Mouse (Mus musculus): ENCODE measurements at regions not wholly inside any gene's neighbourhood (a gene's known extent, or its start where the extent isn't known, plus 50 kb on each side); places are given as distances from the start of the nearest gene placed in this dataset.

DNA sequence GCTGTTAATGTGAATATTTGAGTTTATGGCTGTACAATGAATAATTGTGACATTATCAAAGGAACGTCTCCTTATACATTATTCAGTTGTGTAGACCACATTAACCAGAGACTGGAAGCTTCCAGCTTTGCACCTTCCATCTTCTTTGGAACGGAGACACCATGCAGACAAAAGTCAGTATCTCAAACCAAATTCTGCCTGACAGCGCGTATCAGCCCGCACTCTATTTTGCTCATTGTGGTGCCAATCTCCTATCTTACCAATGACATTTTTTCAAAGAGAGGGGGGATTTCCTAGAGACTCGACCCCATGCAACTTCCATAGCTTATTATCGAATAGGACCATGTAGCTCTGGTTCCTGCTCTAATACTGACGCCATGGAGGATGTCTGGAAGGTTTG, 69.9 kb upstream of the Tmco5 start:
- DNase-seq = no peak

DNA sequence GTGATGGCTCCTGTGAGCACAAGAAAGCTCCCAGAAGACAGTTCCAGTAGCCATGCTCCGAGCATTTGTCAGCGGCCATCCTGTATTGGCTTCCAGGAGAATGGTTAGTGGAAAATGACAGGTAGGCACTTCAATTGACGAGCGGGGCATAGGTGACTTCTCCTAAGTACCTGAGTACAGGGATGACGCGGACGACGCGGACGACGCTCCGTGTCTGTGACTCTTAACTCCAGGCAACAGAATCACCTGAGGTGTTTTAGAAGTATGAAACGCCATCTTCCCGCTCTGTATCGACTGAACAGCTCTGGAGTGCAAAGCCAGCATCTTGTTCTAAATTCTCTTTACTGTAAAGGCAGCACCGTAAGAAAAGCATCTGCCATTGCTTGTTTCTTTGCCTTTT, 68.4 kb upstream of the Tmco5 start:
- no peak for DNase-seq

DNA sequence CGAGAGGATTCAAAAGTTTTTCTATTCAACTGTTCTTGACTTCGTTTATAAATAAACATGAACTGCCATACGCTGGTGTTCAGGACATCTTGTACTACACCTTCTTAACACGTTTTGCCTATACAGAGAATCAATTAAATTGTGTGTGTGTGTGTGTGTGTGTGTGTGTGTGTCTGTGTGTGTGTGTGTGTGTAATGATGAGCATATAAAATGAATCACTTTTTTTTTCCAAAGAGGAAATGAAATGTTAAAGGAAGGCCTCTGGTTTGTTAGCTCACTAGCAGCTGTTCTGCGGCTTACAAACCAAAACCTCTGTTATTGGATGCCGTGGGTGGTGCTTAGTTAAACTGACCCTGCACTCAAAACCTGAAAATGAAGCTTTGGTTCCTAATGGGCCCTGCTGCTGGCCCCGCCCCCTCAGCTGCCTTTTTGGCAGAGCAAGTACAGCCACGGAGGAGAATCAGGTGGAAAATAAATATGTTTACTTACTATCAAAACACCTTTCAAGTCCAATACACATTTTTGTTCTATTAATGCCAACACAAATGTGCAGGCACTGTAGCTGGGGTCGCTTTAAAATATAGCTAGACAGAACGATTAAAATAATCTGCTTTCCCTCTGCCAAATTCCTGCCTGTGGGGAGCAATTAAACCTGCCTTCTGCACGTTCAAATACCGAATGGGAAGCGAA, 65.5 kb upstream of the Tmco5 start:
- no peak for DNase-seq

DNA sequence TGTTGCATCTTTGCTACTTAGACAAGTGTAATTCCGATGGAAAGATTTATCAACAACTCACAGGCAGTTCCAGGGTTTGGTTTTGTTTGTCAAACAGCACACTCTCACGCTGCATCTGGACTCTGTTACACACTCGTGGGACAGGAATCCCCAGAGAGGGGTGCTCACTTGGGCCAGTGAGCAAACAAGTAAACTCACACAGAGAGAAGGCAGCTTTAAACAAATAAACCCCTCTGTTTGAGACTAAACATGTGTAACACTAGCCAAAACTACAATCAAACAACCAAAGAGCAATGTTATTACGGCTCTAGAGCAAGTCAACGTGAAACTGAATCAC, 65.0 kb upstream of the Tmco5 start:
- no peak for DNase-seq

DNA sequence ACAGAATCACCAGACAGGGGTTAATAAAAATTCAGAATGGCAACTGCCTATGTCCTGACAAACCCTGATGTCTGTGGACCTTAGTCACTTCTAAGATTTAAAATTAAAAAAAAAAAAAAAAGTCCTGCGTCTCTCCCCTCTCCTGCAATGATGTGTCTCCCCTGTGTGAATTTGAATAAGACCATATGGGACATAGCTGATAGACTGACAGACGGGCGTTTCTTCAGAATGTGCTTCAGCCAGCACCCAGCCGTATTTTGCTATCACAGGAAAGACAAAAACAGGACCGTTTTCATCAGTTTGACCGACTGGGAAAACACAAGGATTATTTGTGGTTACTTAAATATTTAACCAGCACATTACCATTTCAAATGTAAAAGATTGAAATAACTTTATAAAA, 61.4 kb upstream of the Tmco5 start:
- no peak for DNase-seq

DNA sequence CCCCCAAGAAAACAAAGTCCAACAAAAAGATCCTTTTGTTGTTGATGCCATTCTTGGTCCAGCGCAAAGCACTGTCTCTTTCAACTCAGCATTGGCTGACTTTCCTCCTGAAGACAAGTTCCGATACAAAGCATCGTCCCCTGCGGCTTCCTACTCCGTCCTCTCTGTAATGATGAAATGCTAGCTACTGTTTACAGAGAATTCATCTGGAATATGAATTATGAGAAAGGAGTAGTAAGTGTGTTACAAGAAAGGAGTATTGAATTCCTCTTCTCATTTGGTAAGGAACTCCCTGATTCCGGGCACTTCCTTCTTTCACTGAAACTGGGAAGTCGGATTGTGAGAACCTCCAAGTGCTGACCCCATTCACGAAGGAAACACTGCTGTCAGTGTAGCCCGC, 60.9 kb upstream of the Tmco5 start:
- no peak for DNase-seq

DNA sequence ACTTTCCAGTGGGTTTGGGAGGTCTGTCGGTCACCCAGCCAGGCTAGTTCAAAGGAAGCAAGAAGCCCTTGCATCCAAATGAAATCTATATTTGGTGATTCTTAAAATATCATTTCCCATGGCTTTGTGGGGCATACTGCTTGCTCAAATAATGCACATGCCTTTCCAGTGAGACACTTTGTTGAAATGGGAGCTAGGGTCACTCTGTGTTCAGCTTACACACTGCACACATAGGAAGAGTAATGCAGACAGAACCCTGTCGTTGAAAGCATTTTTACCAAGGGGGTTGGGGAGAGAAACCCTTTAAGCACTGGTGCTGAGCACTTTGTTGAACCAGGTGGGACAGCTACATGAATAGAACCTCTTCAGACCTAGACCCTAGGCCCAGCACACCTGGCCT, 59.9 kb upstream of the Tmco5 start:
- no peak for DNase-seq

DNA sequence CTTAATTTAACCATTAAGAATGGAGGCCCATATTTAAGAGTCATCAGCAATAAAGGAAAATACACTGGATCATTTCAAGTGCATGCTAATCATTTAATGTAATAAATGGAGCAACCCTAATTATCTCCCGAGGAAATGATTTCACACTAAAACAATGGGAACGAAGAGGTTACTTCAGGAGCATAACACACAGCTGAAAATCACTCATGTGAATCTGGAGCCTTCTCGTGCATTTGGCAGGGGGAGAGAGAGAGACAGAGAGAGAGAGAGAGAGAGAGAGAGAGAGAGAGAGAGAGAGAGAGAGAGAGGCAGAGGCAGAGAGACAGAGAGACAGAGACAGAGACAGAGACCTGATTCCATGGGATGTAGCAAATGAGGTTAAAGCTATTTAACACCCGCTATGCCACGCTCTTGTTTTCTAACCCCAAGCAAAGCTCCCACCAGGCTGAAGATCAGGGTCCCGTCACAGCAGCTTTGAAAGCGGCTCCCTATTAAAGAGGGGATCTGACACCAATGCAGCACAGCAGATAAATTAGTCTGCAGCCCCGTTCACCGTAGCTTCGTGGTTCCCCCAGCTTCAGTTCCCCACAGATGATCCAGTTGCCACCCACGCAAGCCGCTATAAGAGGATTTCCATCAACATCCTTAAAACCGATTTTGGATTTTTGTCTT, 59.3 kb upstream of the Tmco5 start:
- DNase-seq = no peak

DNA sequence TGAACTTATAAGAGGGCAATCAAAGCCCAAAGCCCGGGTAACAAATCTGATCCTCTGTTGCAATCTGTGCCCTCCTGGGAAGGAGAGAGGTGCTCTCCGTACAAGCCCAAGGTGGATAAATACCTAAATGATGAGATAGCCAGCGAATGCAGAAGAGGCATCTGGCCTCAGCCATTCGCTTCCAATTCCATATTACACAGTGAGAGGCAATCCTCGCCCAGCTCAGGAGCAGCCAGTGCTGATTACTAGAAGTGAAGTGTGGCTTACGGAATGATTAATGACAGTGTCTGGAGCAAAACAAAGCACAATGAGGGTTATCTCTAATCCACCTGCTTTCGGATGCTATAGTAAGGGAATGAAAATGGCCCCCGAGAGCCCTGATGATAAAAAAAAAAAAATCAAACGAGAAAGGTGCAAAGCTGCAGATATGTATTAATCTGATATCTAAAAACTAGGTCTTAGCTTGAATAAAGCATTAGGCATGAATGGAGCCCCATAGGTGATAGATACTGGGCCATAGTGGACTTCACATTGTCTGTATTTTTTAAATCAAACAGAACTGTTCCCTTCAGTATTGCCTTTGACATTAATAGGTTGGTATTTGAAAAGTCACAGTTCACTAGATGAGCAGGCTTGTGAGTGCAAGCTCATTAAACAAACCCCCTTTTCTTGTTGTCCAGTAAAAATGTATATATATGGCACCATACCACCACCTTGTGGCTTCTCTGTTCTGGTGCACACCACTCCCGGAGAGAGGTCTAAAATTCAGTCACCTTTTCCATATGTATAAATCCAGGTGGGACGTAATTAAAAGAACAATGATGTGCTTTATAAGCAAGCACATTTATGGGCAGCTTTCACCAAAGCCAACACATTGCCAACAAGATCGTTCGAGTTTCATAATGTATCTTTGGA, 57.4 kb upstream of the Tmco5 start:
- no peak for DNase-seq
